Mouse (Mus musculus): Measurements from ENCODE around the gene Hmcn2. TPM values are rescaled to one million over a fixed set of nuclear protein-coding genes. Genes with fewer than 3 reads are reported as not detected.

Gene Hmcn2
- polyA plus RNA-seq, 1 experiment from 2014 or later = 1.2 TPM

DNA sequence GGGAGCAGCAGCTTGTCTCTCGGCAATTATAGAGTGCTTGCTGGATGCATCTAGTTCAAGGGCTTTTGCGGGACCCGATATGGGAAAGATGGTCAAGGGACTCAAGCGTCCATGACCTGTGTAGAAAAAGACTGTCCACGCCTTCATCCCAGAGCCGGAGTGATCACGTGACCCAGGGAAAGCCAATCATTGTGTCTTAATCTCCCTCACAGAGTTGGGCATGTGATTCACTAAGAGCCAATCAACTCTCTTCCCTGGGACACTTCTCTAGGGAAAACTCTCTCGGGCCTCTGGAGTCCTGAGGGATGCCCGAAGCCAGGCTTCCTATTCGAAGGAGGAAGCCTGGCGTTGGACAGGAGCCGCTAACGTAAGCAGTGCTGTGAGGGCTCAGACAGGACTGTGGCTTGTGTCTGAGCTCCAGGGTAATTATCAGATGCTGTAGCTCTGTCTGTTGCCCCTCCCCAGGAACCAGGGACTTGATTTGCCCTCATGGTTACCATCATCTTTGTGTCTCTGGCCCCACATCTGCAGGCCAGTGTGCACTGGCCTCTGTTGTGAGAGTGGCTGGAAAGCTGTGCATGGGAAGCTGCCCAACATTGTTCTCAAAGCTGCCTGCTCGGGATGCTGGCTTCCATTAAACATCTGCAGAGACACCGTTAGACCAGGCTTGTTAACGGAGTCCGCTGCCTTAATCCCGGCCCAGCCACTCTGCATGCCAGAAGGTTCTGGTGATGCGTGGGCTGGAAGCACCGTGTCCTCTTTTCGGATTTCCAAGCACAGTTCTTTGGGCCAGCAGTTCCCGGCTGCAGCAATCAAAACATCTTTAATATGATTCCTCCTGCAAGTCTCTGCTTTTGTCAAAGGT, 9.2 kb upstream of the Hmcn2 start:
- Histone ChIP-seq H3K27me3 (replicated peaks) (peaks cover 15% of the 10 kb centered on the region), H3K9me3 (peaks cover 4% of the 10 kb centered on the region; the same call in 1 of the 2 replicates), H3K4me3 (no peak overlapping the region), H3K4me1 (no peaks in the 10 kb centered on the region), H3K9ac (no peak overlapping the region), H3K36me3 (no peaks in the 10 kb centered on the region), H3K4me2 (no peak overlapping the region), H3K27ac (replicated peaks) (no peak overlapping the region)
- 72% methylated on average over 22 of the region's 22 CpGs for WGBS
- ATAC-seq (ENCODE audit: extremely low read depth, insufficient number of reproducible peaks, low FRiP score, low TSS enrichment) = no peak

DNA sequence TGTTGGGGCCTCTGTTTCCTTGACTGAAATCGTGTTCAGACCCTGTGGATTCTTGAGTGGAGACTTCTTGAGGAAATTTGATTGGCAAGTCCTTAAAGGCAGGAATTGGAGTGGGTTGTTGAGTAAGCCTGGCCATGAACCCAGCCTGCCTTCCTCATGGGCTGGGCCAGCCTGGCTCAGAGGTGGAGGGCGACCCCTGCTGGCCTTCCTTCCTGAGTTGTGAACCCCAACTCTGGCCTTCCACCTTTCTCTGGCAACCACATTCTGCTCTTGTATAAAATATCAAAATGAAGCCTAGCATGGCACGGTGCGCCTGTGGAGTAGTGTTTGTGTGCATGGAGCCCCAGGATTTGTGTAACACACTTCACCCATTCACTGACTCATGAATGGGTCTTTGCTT, 8.5 kb upstream of the Hmcn2 start:
- Histone ChIP-seq H3K36me3 (no peaks in the 10 kb centered on the region), H3K4me2 (no peak overlapping the region), H3K9me3 (peaks cover 4% of the 10 kb centered on the region; the same call in 1 of the 2 replicates), H3K9ac (no peak overlapping the region), H3K27me3 (replicated peaks) (peaks cover 21% of the 10 kb centered on the region), H3K27ac (replicated peaks) (no peak overlapping the region), H3K4me3 (no peak overlapping the region), H3K4me1 (no peaks in the 10 kb centered on the region)
- no peak for ATAC-seq (ENCODE audit: extremely low read depth, insufficient number of reproducible peaks, low FRiP score, low TSS enrichment)
- 42% methylated on average over 4 of the region's 4 CpGs for WGBS

DNA sequence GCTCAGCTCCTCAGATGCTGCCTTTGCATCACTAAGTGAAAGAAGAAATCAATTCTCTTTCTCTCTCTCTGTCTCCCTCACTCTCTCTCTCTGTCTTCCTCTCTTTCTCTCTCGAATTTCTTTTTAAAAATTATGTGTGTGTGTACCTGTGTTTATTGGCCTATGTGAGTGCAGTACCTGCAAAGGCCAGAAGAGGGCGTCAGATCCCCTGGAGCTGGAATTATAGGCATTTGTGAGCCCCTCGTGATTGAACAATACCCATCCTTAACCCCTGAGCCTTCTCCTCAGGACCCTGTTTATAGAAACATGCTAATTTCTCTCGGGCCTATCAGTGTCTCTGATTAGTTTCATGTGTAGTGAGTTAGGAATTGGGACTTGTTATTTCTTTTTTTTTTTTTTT, 6.0 kb upstream of the Hmcn2 start:
- WGBS = 58% methylated on average over 4 of the region's 4 CpGs
- Histone ChIP-seq H3K4me2 (no peak overlapping the region), H3K4me1 (no peaks in the 10 kb centered on the region), H3K4me3 (no peak overlapping the region), H3K9me3 (peaks cover 4% of the 10 kb centered on the region; the same call in 1 of the 2 replicates), H3K27me3 (replicated peaks) (peaks cover 47% of the 10 kb centered on the region), H3K9ac (no peak overlapping the region), H3K36me3 (no peaks in the 10 kb centered on the region), H3K27ac (replicated peaks) (no peak overlapping the region)
- ATAC-seq (ENCODE audit: extremely low read depth, insufficient number of reproducible peaks, low FRiP score, low TSS enrichment) = no peak

DNA sequence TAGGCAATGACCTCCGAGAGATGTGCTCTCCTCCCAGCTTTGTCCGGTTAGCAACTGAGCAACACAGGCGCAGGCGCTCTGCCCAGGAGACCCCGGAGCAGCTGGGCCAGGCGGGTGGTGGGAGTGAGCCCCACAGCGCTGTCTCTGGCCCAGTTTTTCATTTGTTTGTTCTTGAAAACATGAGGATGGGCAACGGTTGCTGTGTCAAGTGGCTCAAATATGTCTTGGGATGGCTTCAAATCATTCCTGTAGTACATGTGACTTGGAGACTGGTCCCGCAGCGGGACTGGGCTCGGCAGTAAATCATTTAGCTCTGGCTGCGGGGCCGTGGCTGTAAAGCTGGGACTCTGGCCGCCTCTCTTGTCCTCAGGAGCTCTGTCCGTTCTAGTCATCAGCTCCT, 4.7 kb upstream of the Hmcn2 start:
- H3K4me1 ChIP-seq = peaks cover 9% of the 10 kb centered on the region
- H3K27ac ChIP-seq (replicated peaks) = no peak overlapping the region
- ATAC-seq (ENCODE audit: extremely low read depth, insufficient number of reproducible peaks, low FRiP score, low TSS enrichment) = no peak
- H3K27me3 ChIP-seq (replicated peaks) = peaks cover 60% of the 10 kb centered on the region
- no peak overlapping the region for H3K9ac ChIP-seq
- H3K9me3 ChIP-seq = peaks cover 4% of the 10 kb centered on the region; the same call in 1 of the 2 replicates
- WGBS = 65% methylated on average over 15 of the region's 15 CpGs
- no peak overlapping the region for H3K4me2 ChIP-seq
- H3K4me3 ChIP-seq = no peak overlapping the region
- H3K36me3 ChIP-seq = no peaks in the 10 kb centered on the region

- Histone ChIP-seq H3K36me3 (no peaks in the 10 kb centered on the region), H3K27ac (replicated peaks) (0 out of 2 replicates have a peak overlapping the region, but pooled peaks have one; percentile 15), H3K4me3 (no peak overlapping the region), H3K9me3 (no peaks in the 10 kb centered on the region), H3K4me2 (no peak overlapping the region), H3K9ac (no peak overlapping the region), H3K4me1 (peaks cover 21% of the 10 kb centered on the region), H3K27me3 (replicated peaks) (peaks cover 72% of the 10 kb centered on the region)
- no peak for ATAC-seq (ENCODE audit: extremely low read depth, insufficient number of reproducible peaks, low FRiP score, low TSS enrichment)
- WGBS = 18% methylated on average over 2 of the region's 2 CpGs
Observed at GRCm38 (mm10) chr2:31318162-31318561, 3.9 kb downstream of the Hmcn2 start.

DNA sequence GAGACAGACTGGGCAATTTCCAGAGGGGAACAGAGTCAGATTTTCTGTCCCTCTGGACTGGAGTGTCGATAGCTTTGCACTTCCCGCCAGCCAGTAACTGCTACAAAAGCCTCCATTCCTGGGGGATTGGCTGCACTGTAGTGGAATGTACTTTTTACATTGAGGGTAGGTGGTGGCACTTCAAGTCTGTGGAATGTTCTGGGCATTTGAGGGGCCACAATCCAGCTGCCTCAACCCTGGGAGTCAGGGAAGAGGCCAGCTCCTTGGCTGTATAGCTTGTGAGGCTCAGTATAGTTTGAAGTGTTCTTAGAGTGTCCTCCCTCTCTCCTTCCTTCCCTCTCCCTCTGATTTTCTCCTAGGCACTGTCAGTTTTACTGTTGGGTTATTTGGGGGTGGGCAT, 5.0 kb downstream of the Hmcn2 start:
- WGBS = 67% methylated on average over 2 of the region's 2 CpGs
- peaks cover 24% of the 10 kb centered on the region for H3K4me1 ChIP-seq

DNA sequence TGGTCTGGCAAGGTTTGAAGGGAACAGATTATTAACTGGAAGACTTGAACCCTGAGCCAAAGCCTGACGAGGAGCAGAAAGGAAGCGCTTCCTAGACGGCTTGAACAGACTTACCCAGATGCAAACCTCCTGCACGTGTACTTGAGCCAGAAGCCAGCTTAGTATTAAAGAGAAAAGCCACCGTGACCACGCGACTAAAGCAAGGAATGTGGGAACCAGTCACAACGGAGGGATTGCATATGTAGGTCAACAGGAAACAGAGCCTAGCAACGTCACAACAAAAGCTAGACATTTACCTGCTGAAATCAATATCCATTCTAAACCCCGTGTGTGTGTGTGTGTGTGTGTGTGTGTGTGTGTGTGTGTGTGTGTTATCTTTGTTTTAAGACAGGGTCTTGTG, 13.0 kb downstream of the Hmcn2 start:
- no peak for ATAC-seq (ENCODE audit: extremely low read depth, insufficient number of reproducible peaks, low FRiP score, low TSS enrichment)
- WGBS = 69% methylated on average over 10 of the region's 10 CpGs
- no peaks in the 10 kb centered on the region for H3K9me3 ChIP-seq

More for the DNA sequence above, 5.0 kb downstream of the Hmcn2 start:
- Histone ChIP-seq H3K4me2 (no peak overlapping the region), H3K27me3 (replicated peaks) (peaks cover 62% of the 10 kb centered on the region), H3K27ac (replicated peaks) (no peak overlapping the region), H3K9me3 (no peaks in the 10 kb centered on the region), H3K36me3 (no peaks in the 10 kb centered on the region), H3K9ac (no peak overlapping the region), H3K4me3 (no peak overlapping the region)
- no peak for ATAC-seq (ENCODE audit: extremely low read depth, insufficient number of reproducible peaks, low FRiP score, low TSS enrichment)

DNA sequence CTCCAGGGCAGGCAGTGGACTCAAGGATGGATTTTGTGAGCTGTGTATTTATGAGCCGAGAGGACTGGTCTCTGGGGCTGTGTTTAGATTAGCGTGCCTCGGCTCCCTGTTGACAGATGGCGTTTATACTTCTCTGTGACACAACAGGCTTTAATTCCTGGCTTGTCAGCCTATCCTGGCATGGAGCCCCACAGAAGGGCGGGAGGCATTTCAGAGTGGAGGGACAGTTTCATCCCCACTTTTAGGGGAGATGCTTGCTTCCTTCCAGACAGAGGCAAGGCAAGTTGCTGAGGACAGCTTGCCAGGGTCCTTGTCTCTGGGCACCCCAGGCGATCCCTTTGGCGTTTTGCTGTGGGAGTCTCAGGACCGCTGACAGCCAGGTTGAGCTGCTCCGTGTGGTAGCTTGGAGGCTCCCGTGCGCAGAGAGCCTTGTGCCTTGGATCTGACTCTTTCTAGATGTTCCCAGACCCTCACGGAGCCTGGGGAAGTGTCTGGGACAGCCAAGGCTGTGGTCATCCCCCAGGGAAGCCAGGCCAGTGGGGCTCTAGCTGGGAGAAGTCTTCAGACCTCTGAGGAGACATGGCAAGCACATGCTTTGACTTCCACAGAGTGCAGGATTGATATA, 23.6 kb downstream of the Hmcn2 start:
- H3K27me3 ChIP-seq (replicated peaks) = peaks cover 48% of the 10 kb centered on the region
- H3K36me3 ChIP-seq = no peaks in the 10 kb centered on the region
- H3K9ac ChIP-seq = no peak overlapping the region
- H3K4me2 ChIP-seq = no peak overlapping the region
- no peaks in the 10 kb centered on the region for H3K9me3 ChIP-seq
- 36% methylated on average over 12 of the region's 12 CpGs for WGBS
- peaks cover 60% of the 10 kb centered on the region for H3K4me1 ChIP-seq
- H3K27ac ChIP-seq (replicated peaks) = no peak overlapping the region
- no peak for ATAC-seq (ENCODE audit: extremely low read depth, insufficient number of reproducible peaks, low FRiP score, low TSS enrichment)
- H3K4me3 ChIP-seq = no peak overlapping the region

More for the DNA sequence above, 13.0 kb downstream of the Hmcn2 start:
- Histone ChIP-seq H3K4me3 (no peak overlapping the region), H3K4me2 (no peak overlapping the region), H3K27ac (replicated peaks) (no peak overlapping the region), H3K9ac (no peak overlapping the region), H3K36me3 (no peaks in the 10 kb centered on the region), H3K4me1 (peaks cover 15% of the 10 kb centered on the region), H3K27me3 (replicated peaks) (0 out of 2 replicates have a peak, but pooled peaks cover 3% of the 10 kb centered on the region)

- Histone ChIP-seq H3K27ac (replicated peaks) (no peak overlapping the region), H3K4me1 (peaks cover 54% of the 10 kb centered on the region), H3K27me3 (replicated peaks) (peaks cover 63% of the 10 kb centered on the region), H3K4me3 (no peak overlapping the region), H3K9ac (no peak overlapping the region), H3K36me3 (no peaks in the 10 kb centered on the region), H3K4me2 (no peak overlapping the region), H3K9me3 (peaks cover 3% of the 10 kb centered on the region; the same call in 1 of the 2 replicates)
- no peak for ATAC-seq (ENCODE audit: extremely low read depth, insufficient number of reproducible peaks, low FRiP score, low TSS enrichment)
- 51% methylated on average over 9 of the region's 9 CpGs for WGBS
Observed at GRCm38 (mm10) chr2:31339826-31340225, 25.6 kb downstream of the Hmcn2 start.

DNA sequence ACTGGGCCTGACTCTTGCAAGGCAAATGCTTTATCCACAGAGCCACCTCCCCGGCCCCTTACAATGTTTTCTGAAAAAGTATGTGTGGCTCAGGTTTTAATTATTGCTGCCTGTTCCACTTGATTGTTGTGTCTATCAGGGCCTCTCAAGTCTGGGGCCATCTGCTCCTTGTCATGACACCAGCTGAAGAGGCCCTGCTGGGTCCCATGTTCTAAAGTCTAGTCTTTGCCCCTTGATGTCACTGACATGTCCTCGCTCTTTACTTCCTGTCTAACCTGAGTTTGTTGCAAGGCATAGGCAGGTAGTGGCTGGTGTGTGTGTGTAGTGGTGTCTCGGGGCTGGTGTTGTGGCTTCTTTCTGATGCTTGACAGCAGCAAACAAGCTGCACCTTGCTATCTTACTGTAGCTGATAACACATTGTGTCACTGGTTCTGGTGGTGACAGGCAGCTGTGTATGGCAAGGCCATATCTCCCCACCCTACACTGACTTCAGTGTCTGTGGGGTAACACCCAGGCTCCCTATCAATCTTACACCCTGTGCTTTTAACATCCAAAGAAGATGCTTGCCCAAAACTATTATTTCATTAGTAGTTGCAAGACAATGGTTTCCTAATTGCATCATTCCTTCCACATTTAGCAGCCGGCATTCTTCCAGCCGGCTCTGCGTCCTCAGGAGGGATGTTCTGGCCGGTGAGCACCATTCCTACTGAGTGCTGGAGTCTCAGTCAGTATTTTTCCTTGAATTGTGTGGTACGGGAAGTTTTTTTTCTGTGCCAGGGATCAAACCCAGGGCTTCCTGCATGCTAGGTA, 27.7 kb downstream of the Hmcn2 start:
- Histone ChIP-seq H3K27ac (replicated peaks) (peak overlapping the region; percentile 69), H3K27me3 (replicated peaks) (peaks cover 73% of the 10 kb centered on the region), H3K4me2 (peak overlapping the region; percentile 16), H3K9ac (no peak overlapping the region), H3K9me3 (peaks cover 4% of the 10 kb centered on the region; the same call in 1 of the 2 replicates), H3K4me1 (peaks cover 49% of the 10 kb centered on the region), H3K36me3 (no peaks in the 10 kb centered on the region), H3K4me3 (no peak overlapping the region)
- 16% methylated on average over 8 of the region's 8 CpGs for WGBS
- ATAC-seq (ENCODE audit: extremely low read depth, insufficient number of reproducible peaks, low FRiP score, low TSS enrichment) = peak; percentile 28; the same call in 1 of the 2 replicates

DNA sequence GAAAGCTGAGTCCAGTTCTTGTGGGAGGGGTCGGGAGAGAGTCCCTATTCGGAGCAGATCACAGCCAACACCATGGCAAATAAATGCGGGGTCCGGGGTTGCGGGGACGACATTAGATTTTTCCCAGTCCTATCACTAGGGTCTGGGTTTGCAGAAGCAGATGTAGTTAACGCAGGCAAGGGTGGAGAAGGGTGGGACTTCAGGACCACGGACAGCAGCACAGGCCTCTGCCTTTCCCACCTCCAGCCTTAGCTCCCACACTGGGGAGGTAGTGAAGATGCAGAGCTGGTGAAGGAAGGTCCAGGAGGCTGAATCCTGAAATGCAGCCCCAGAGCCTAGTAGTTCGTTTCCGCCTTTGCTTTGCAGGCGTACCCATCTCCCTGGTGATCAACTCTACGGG, 31.9 kb downstream of the Hmcn2 start:
- peaks cover 79% of the 10 kb centered on the region for H3K27me3 ChIP-seq (replicated peaks)
- 29% methylated on average over 12 of the region's 12 CpGs for WGBS

More for the DNA sequence above, 31.9 kb downstream of the Hmcn2 start:
- no peak overlapping the region for H3K4me2 ChIP-seq
- H3K27ac ChIP-seq (replicated peaks) = no peak overlapping the region
- H3K9ac ChIP-seq = no peak overlapping the region
- H3K4me1 ChIP-seq = peaks cover 22% of the 10 kb centered on the region
- H3K9me3 ChIP-seq = peaks cover 4% of the 10 kb centered on the region; the same call in 1 of the 2 replicates
- H3K36me3 ChIP-seq = no peaks in the 10 kb centered on the region
- no peak for ATAC-seq (ENCODE audit: extremely low read depth, insufficient number of reproducible peaks, low FRiP score, low TSS enrichment)
- no peak overlapping the region for H3K4me3 ChIP-seq
